ENCODE assay signal across 8 mouse cellular contexts in the genomic region with DNA sequence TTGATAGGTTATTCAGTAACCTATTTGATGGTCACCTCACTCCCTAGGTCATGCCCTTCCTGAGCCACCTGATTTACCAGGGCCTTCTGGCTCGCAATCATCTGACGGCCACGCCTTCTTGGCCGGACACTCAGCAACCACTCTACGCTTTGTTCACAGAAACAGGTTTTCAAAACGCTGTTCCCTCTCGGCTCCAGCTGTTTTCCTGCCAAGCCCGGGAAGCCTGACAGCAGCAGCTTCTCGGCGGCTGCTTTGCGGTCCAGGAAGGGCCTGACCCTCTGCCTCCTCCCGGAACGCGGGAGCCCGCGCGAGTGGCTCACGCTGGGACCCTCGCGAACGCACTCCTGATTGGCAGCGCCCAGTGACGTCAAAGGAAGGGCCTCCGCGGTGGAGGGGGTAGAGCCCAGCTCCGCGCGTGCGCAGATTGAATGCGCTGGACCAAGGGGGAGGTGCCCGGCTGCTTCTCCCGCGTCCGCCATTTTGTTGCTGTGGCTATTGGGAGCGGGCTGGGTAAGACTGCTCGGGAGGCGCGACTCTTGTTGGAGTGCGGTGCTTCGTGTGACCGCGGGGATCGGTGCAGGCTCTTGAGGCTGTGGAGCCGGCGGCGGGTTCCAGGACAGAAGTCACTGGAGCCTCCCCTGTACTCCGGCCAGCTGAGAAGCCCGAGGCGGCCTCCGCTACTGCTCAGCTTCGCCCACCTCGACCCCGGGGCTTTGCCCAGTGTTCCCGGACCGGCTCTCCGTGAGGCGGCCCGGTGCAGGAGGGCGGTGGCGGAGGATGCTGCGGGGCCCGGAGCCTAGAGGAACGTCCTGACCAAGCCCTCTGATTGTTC. TPM values are rescaled to one million over a fixed set of nuclear protein-coding genes. Genes with fewer than 3 reads are reported as not detected.
DNase-seq lines count a peak whose midpoint lies in the region; ATAC-seq and TF ChIP-seq lines count a peak whose summit lies in the region.

Gene Crkl (plus strand): TSS at position 447 of the 832 bp plus-strand sequence.

- no peak for TF ChIP-seq CTCF in heart, adult 2 months (IDR thresholded peaks at IDR 0.05)

- peaks cover 4% of the 10 kb centered on the region for H3K79me2 ChIP-seq in heart, adult 2 months (replicated peaks; ENCODE audit: control insufficient read depth, insufficient read depth, low read length)

- peaks cover 17% of the 10 kb centered on the region for H3K36me3 ChIP-seq in embryonic facial prominence, embryonic 13.5 days
- peaks cover 16% of the 10 kb centered on the region for H3K36me3 ChIP-seq in heart, adult 2 months (ENCODE audit: control insufficient read depth, insufficient read depth, low read length)
- H3K36me3 ChIP-seq in limb, embryonic 13.5 days, result peaks cover 18% of the 10 kb centered on the region
- H3K36me3 ChIP-seq in midbrain, embryonic 16.5 days (ENCODE audit: control insufficient read depth, insufficient read depth, low read length), result peaks cover 6% of the 10 kb centered on the region; the same call in 1 of the 2 replicates

- TF ChIP-seq EP300 in heart, adult 2 months (IDR thresholded peaks at IDR 0.05; ENCODE audit: insufficient read depth, low read depth, low read length), result no peak

- DNase-seq in 3134 (ENCODE audit: extremely low read depth, insufficient read length, low spot score), result peak; percentile 99
- peak; percentile 99 for DNase-seq in adrenal gland, postnatal 36 days
- DNase-seq in heart, adult 2 months, result peak; percentile 97 to 98
- peak; percentile 97 for DNase-seq in kidney, adult 8-10 months
- peak; percentile 94 to 97 for DNase-seq in spleen, postnatal 10 days (ENCODE audit: low spot score in 2 of 2)

- peak; percentile 96 for ATAC-seq in embryonic facial prominence, embryonic 13.5 days (ENCODE audit: insufficient number of reproducible peaks, insufficient read depth, low FRiP score, low TSS enrichment, low read depth)
- ATAC-seq in limb, embryonic 13.5 days (ENCODE audit: low FRiP score, low read depth), result peak; percentile 97
- peak; percentile 96 for ATAC-seq in midbrain, embryonic 16.5 days

- peak within 1 kb of the TSS; percentile 99 for H3K9ac ChIP-seq in embryonic facial prominence, embryonic 13.5 days
- H3K9ac ChIP-seq in heart, adult 2 months (ENCODE audit: low read depth, low read length), result peak within 1 kb of the TSS; percentile 82
- H3K9ac ChIP-seq in limb, embryonic 13.5 days, result peak within 1 kb of the TSS; percentile 97
- H3K9ac ChIP-seq in midbrain, embryonic 16.5 days (ENCODE audit: low read depth, low read length), result peak within 1 kb of the TSS; percentile 98

- H3K9me3 ChIP-seq in embryonic facial prominence, embryonic 13.5 days, result no peaks in the 10 kb centered on the region
- no peaks in the 10 kb centered on the region for H3K9me3 ChIP-seq in limb, embryonic 13.5 days
- H3K9me3 ChIP-seq in midbrain, embryonic 16.5 days (replicated peaks; ENCODE audit: control insufficient read depth, low read length, poor library complexity, severe bottlenecking), result no peaks in the 10 kb centered on the region

- TF ChIP-seq POLR2A in heart, adult 2 months (IDR thresholded peaks at IDR 0.05; ENCODE audit: insufficient read depth, low read depth, low read length), result peak; percentile 79

- intact Hi-C loops in heart, adult 2 months (cut with DNase I), result loop anchor here (1.0 to 2.0 kb wide), 2 partner anchors 45 to 57 kb away; partner anchors contain the start of genes Lztr1 and Pi4ka

- H3K4me1 ChIP-seq in embryonic facial prominence, embryonic 13.5 days, result peaks cover 24% of the 10 kb centered on the region
- H3K4me1 ChIP-seq in heart, adult 2 months (ENCODE audit: control insufficient read depth, insufficient read depth, low read length), result peaks cover 8% of the 10 kb centered on the region
- peaks cover 26% of the 10 kb centered on the region for H3K4me1 ChIP-seq in limb, embryonic 13.5 days
- peaks cover 28% of the 10 kb centered on the region for H3K4me1 ChIP-seq in midbrain, embryonic 16.5 days (ENCODE audit: control insufficient read depth, insufficient read depth, low read length)

- under 1% methylated on average over 63 of the region's 63 CpGs for WGBS in embryonic facial prominence, embryonic 13.5 days
- under 1% methylated on average over 63 of the region's 63 CpGs for WGBS in heart, adult 2 months
- WGBS in limb, embryonic 13.5 days, result under 1% methylated on average over 63 of the region's 63 CpGs
- WGBS in midbrain, embryonic 16.5 days, result under 1% methylated on average over 63 of the region's 63 CpGs

- peak within 1 kb of the TSS; percentile 97 for H3K4me3 ChIP-seq in embryonic facial prominence, embryonic 13.5 days
- peak within 1 kb of the TSS; percentile 96 for H3K4me3 ChIP-seq in heart, adult 2 months
- peak within 1 kb of the TSS; percentile 98 for H3K4me3 ChIP-seq in limb, embryonic 13.5 days
- H3K4me3 ChIP-seq in midbrain, embryonic 16.5 days (ENCODE audit: low read depth, low read length), result peak within 1 kb of the TSS; percentile 69

- H3K4me2 ChIP-seq in embryonic facial prominence, embryonic 13.5 days, result peak within 1 kb of the TSS; percentile 91
- H3K4me2 ChIP-seq in limb, embryonic 13.5 days (replicated peaks), result peak within 1 kb of the TSS; percentile 94
- H3K4me2 ChIP-seq in midbrain, embryonic 16.5 days (ENCODE audit: low read length), result peak within 1 kb of the TSS; percentile 98

- no peaks in the 10 kb centered on the region for H3K27me3 ChIP-seq in embryonic facial prominence, embryonic 13.5 days
- no peaks in the 10 kb centered on the region for H3K27me3 ChIP-seq in heart, adult 2 months (ENCODE audit: control insufficient read depth, insufficient read depth, low read length)
- no peaks in the 10 kb centered on the region for H3K27me3 ChIP-seq in limb, embryonic 13.5 days
- H3K27me3 ChIP-seq in midbrain, embryonic 16.5 days (ENCODE audit: control insufficient read depth, insufficient read depth, low read depth, low read length), result no peaks in the 10 kb centered on the region

- H3K27ac ChIP-seq in embryonic facial prominence, embryonic 13.5 days, result peak within 1 kb of the TSS; percentile 97
- peak within 1 kb of the TSS; percentile 97 for H3K27ac ChIP-seq in heart, adult 2 months
- peak within 1 kb of the TSS; percentile 97 for H3K27ac ChIP-seq in limb, embryonic 13.5 days
- H3K27ac ChIP-seq in midbrain, embryonic 16.5 days (ENCODE audit: low read length), result peak within 1 kb of the TSS; percentile 98

RNA-seq across cellular contexts. Expression of gene Crkl, which starts in this region (rescaled TPM):
- total RNA-seq in adrenal gland, postnatal 36 days (2021), result 10 to 100 TPM; 30.4 to 38.1 TPM
- 83.3 and 84.3 TPM in 2 replicates for polyA plus RNA-seq in embryonic facial prominence, embryonic 13.5 days (2015; fragmentation: Nextera tagmentation; extraction: Ambion mirVana)
- total RNA-seq in heart, adult 2 months (2021), result 10 to 100 TPM; 26.2 to 27.2 TPM
- 31.2 and 36.5 TPM in 2 replicates for polyA plus RNA-seq in heart, adult 2 months (2012; rRNA removed)
- polyA plus RNA-seq in limb, embryonic 13.5 days (2015; fragmentation: Nextera tagmentation; extraction: Ambion mirVana), result 81.6 and 88.6 TPM in 2 replicates
- 72.4 and 88.8 TPM in 2 replicates for polyA plus RNA-seq in midbrain, embryonic 16.5 days (2015; fragmentation: Nextera tagmentation; extraction: Ambion mirVana)

Comparison
In these comparisons a context has a peak if more than half of its experiments do, and no peak if none do; other contexts are left out.
1. Peak in every context shown above with its lines: DNase-seq, ATAC-seq, H3K4me3 ChIP-seq and H3K27ac ChIP-seq.